ENCODE assay signal across 25 mouse cellular contexts in genomic region chr1:183672521-183672920, GRCm38 (mm10).
"Had no signal": no experiment of that assay in that cellular context is flagged by ENCODE, and none has a peak within 500 bp of the region (broad histone marks: within the 10 kb centered on the region; RNA-seq: fewer than 3 reads in every experiment).

No protein-coding gene starts in this region.

- H3K27ac ChIP-seq: gastrocnemius, adult 2 months; heart, embryonic 13.5 days; heart, embryonic 15.5 days; hindbrain, embryonic 10.5 days; hindbrain, embryonic 12.5 days; hindbrain, embryonic 14.5 days; intestine, embryonic 15.5 days; layer of hippocampus, adult 2 months; left cerebral cortex, adult 2 months; limb, embryonic 10.5 days; limb, embryonic 12.5 days had no signal

- DNase-seq: gastrocnemius, adult 2 months; gastrocnemius, postnatal 10 days; gastrocnemius, postnatal 25 days; heart, adult 18-20 months; heart, postnatal 10 days; heart, postnatal 4 days; kidney, postnatal 25 days; kidney, postnatal 4 days; liver had no signal

- H3K9me3 ChIP-seq: heart, embryonic 13.5 days; heart, embryonic 15.5 days; hindbrain, embryonic 10.5 days; hindbrain, embryonic 12.5 days; intestine, embryonic 15.5 days; limb, embryonic 10.5 days; limb, embryonic 12.5 days had no signal

- H3K9ac ChIP-seq: heart, embryonic 13.5 days; heart, embryonic 15.5 days; hindbrain, embryonic 12.5 days; hindbrain, embryonic 14.5 days; intestine, embryonic 15.5 days; limb, embryonic 12.5 days had no signal

- H3K27me3 ChIP-seq: hindbrain, embryonic 12.5 days; intestine, embryonic 15.5 days; limb, embryonic 12.5 days had no signal

- ATAC-seq: forebrain, embryonic 16.5 days; hindbrain, embryonic 16.5 days; inflammation-experienced regulatory T-cells, adult 6 months; intestine, embryonic 15.5 days; intestine, postnatal 0 days had no signal

- H3K4me3 ChIP-seq: gastrocnemius, adult 2 months; heart, embryonic 13.5 days; heart, embryonic 15.5 days; hindbrain, embryonic 10.5 days; hindbrain, embryonic 12.5 days; intestine, embryonic 15.5 days; layer of hippocampus, adult 2 months; left cerebral cortex, adult 2 months; limb, embryonic 10.5 days; limb, embryonic 12.5 days had no signal

- H3K4me1 ChIP-seq: hindbrain, embryonic 10.5 days; intestine, embryonic 15.5 days; limb, embryonic 12.5 days had no signal

- H3K4me2 ChIP-seq: heart, embryonic 11.5 days; heart, embryonic 13.5 days; heart, embryonic 15.5 days; hindbrain, embryonic 12.5 days; hindbrain, embryonic 14.5 days; intestine, embryonic 15.5 days; limb, embryonic 12.5 days; liver, embryonic 11.5 days had no signal

- H3K36me3 ChIP-seq: heart, embryonic 13.5 days; heart, embryonic 15.5 days; hindbrain, embryonic 10.5 days; hindbrain, embryonic 12.5 days; intestine, embryonic 15.5 days; limb, embryonic 10.5 days; limb, embryonic 12.5 days had no signal
